Mouse (Mus musculus): Measurements from ENCODE around the gene Cenpc1.

Cenpc1 gene

DNA sequence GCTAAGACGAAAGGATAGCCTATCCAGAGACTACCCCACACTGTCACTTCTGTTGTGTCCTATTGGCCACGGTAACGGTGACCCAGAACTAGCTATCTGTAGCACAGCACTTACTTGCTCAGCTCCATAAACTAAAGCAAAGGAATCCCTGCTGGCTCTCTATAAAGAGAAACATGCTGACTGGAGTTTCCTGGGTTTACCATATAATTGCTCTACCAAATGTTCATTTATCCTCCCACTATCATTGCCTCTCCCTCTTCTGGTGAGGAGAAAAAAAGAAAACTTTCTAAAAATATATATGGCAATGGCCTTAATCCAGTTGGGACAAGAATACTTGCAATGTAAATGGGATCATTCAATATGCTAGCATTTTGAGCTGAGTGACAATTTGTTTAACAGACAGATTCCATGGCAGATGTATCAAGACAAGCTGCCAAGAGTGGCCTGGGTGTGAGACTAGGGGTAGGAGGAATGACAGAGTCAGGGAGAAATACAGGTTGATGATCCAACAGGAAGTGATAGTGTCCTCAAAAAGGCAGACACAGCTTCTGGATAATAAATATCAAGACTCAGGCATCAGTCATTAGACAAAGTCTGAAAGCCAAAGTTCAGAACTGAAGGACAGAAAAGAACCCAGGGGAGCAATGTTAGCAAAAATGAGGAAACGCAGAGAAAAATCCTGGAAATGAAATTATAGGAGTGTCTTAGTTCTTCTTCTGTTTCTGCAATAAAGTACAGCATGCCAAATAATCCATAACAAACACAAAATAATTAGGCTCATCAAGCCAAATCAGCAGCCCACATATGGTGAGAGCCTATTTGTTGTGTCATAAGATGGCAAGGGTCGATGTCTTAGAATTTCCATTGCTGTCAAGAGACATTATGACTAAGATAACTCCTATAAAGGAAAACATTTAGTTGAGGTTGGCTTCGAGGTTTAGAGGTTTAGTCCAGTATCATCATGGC lies 68.6 kb downstream of the Cenpc1 start:
- no peak for DNase-seq (ENCODE audit: low read depth in 2 of 2, low spot score in 2 of 2)

DNA sequence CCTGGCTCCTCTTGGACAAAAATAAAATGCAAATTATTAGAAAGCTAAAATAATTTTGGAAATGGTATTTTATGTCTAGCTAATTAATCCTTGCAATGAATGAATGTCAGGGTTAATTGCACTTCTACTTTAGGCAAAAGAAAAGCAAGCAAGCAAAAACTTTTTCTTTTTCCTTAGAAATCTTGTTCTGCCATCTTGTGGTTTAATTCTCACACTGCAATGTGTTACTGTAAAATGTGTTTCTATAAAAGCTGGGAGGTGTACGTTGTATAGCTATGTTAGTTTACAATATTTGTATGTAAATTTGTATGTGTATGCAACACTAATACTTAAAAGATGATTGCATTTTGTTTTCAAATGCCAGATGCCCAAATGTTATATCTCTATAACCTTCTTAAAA lies 70.8 kb downstream of the Cenpc1 start:
- no peak for DNase-seq (ENCODE audit: low read depth in 2 of 2, low spot score in 2 of 2)

DNA sequence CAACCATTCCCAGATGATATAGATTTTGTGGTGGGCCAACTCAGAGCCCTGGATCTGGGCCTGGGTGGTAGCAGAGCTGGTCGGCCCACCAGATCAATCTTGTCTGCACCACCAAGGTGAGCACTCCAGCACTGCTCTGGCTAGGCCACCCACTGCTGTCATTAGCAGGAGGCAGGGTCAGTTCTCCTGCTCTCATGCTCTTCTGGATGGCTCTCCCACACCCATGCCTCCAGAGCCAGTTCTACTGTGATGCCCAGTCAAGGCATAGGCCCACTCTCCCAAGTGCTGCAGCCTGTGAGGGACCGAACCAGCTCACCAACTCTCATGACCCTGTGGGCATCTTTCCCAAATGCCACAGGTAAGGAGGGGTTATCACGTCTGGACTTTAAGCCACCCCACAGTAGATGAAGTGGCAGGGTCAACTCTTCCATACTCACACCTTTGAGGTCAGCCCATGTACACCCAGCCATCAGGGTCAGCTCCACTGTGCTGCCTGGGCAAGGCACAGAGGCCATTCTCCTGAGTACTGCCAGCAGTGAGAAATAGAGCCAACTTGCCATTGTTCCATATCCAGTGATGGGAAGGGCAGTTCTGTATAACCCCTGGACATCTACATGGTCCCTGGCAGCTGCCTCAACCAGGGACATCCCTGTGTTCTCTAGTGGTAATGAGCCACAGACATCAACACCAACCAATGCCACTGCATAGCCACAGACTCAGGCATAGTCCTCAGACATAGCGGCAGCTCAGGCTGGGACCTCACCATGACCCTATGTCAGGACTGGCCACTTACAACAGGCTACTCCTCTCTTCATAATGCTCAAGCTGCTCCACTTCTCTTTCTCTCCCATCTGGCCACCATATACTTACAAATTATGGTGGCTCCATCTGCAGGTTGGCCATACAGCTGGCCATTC lies 72.3 kb downstream of the Cenpc1 start:
- no peak for DNase-seq (ENCODE audit: low read depth in 2 of 2, low spot score in 2 of 2)

DNA sequence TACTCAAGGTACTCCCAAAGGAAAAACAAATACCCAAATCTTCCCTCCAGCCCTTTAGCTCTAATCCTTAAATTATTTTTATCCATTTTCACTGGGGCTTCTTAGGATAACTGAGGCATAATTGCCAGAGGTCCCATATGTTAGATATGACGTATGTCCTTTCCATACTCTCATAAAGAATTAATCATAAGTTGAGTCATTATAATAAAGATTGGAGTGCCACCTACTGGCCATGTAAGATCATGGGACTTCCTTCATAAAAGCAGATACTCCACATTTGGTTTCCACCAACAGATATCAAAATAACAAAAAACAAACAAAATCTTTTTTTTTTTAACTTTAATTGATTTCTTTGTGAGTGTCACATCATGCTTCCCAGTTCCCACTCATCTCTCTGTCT lies 73.3 kb downstream of the Cenpc1 start:
- DNase-seq (ENCODE audit: low read depth in 2 of 2, low spot score in 2 of 2): no peak

DNA sequence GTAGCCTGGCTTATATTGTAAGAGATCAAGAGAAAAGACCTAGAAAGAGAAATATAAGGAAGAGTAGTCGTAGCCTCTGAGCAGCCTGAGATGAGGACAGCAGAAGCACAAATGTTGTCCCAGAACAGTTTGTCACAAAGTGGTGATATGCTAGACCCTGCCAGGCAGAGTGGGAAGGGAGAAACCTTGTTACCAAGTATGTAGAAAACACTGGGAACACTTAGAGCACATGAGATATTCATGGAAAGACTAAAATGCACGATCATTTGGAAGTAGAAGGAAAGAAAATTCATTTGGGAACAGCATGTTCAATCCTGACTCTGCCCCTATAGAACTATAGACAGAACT lies 77.9 kb downstream of the Cenpc1 start:
- no peak for DNase-seq (ENCODE audit: low read depth in 2 of 2, low spot score in 2 of 2)

DNA sequence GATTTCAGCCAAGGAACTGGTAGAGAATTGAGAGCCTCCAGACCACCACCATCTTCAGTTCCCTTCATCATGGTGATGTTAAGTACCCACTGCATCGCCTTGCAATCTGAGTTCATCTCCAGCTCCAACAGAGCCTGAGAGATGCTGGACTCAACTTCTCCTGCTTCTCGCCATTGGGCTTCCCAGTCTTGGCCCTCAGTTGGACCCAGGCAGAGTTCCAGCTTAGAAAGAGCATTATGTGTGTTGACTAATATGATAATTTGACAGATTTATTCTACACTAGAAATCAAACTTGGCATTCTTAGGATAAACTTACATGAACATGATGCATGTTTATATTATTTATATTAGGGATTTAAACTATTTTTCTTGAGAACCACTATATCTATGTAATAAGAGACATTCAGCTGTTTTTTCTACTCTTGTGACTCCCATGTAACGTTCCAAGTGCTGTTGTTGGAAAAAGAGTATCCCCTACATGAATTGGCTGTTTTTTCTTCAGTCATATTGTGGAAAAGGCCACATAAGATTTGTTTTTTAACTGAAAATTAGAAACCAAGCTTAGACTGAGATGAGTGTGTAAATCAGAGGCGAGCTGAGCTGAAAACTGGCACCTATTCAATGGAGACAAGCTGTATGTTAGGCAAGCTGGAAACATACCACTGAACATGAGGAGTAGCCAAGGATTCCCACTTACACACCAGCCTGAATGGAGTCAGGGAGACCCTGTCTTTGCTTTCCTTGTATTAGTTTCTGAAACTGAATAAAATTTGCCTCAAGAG lies 78.5 kb downstream of the Cenpc1 start:
- no peak for DNase-seq (ENCODE audit: low read depth in 2 of 2, low spot score in 2 of 2)

DNA sequence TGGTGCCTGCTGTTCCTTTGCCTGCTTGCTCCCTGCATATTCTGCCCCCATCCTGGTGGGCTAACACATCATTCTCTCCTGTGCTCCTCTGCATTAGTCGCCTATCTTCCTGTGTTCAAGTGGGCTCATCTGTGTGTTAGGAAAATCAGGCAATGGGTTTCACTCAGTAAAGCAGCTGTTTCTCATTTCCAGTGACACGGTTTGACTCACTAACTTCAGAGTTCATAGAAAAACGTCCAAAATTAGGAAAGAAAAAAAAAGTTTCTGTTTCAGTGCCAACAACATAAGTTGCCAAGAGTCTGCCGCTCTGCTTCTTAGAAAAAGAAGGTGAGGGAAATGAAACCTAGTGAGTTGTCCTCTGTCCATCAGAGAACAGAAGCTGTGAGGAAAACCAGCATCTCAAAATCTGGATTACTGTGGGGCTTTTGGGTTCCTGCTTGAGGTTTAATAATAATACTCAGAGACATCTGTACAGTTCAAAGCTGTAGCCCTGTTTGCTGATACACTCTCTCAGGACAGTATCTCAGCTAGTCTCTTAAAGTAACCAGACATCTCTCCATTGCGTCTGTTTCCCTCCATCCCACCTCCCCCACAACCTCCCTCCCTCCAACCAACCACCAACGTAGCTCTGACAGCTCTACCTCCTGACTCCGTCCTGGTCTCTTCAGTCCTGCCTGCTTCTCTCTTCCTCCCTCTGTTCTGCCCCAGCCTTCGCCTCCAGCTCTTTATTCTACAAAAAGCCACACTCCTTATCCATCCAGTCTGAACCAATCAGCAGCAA lies 87.5 kb downstream of the Cenpc1 start:
- no peak for DNase-seq (ENCODE audit: low read depth in 2 of 2, low spot score in 2 of 2)

DNA sequence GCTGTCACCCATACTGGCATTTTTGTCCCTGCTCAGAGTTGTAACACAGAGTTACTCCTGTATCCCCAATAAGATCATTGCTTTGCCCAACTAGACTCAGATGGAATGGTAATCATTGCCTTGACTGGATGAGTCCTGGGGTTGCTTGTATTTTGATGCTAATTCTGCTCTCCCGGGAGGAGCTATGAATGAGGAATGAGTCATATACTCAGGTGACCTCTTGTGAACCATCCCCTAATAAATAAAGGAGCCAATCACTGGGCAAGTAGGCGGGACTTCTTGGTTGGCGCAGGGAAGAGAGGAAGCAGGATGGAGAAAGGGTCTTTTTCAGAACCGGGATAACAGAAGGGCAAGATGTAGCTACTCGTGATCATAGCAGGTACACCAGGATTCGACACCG lies 102.6 kb downstream of the Cenpc1 start:
- no peak for DNase-seq (ENCODE audit: low read depth in 2 of 2, low spot score in 2 of 2)
